Mouse (Mus musculus) frontal cortex, postnatal 25 days (tissue): ENCODE results near the gene Bet1l.

ENCODE experiments used
- DNase-seq, 2 experiments: peaks; one replicate each; pipeline ENCODE4 v3.0.0; 2022; ENCODE audit warnings: low spot score in 2 of 2

Bet1l gene

DNA sequence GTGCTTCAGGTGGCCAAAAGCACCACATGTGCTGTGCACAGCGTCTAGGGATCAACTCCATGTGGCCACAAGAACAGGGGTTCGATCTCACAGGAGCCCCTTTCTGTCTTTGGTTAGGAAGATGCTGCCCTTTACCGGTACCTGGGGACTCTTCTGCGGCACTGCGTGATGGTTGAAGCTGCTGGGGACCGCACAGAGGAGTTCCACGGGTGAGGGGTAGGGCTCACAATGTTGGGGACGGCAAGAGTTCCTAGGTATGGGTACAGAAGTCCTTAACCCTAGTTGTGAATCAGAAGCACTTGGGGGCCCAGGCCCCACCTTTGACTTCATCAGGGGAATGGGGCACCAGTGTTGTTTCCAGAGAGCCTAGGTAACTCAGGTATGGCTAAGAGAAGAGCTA lies 1.4 kb upstream of the Bet1l start:
- DNase-seq, result no peak

DNA sequence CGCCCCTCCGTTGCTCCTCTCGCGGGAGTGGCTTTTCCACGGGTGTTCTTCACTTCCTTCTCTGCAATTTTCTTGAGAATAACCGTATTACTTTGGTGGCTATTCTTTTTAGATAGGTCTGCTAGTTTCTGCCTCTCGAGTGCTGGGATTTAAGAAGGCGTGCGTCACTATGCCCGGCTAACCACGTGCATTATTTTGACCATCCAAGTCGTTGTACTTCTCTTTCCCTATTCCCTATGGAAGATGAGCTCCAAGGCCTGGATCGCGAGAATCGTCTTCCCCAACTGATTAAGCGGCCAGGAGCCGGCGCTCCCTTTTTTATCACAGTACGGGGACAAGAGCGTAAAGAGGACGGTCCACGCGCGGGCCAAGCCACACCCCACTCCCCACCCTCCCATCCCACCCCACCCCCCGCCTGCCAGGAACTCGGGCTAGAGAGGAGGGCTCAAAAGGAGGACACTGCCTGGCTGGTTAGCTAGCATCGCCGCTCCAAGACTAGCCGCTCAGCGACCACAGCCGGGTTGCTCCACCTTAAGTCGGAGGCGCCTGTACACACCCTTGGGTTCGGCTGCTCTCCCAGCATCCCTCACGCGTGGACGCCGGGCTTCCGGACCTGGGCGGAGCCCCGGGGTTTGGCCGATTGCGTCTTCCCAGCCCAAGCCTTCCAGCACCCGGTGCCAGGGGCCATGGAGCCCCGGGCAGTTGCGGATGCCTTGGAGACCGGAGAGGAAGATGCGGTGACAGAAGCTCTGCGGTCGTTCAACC lies 410 bp downstream of the Bet1l start, which contains the start of gene Ric8a:
Ric8a (plus strand) TSS at position 173 of the 765 bp plus-strand sequence.
- peak; percentile 69 to 82 for DNase-seq

DNA sequence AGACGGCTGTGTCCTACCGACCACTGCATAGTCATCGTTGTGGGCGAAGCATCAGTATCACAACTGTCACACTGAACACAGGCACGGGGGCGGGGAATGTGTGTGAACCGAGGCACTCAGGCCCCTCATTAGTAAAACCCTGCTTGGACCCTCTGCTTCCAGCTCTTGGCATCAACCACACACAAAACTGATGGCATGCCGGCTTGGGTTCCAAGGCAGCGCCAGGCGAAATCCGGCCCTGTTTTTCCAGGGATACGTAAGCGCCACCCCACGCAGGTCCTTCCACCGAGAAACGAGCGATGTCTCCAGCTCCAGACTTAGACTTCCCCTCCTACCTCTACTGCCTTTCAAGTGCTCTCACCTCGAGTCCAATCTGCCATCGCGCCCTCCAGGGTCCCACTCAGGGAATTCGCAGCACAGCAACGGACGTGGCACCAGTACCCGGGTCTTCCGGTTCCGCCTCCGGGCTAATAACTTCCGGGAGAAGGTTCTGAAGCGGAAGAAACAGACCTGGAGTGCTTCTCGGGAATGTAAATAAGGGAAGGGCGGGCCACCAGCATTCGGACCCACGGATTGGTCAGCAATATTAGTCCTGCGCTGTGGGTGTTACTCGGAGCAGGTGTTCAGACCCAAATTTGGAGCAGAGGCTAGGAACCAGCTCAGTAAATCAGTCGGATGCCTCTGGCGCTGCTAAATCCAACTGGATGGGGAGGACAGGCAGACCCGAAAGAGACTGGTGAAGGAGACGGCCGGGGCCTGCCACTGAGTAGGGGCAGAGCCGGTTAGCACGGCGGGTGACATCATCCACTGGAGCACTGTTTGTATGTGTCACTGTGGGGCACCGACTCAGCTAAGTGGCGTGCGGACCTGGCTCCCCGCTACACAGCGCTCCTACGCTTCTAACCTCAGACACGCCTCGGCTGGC lies 1.3 kb downstream of the Bet1l start, which contains the start of gene Gm45785:
Gm45785 (minus strand) TSS at position 472 of the 925 bp plus-strand sequence.
- DNase-seq, result peak; percentile 59 to 71

DNA sequence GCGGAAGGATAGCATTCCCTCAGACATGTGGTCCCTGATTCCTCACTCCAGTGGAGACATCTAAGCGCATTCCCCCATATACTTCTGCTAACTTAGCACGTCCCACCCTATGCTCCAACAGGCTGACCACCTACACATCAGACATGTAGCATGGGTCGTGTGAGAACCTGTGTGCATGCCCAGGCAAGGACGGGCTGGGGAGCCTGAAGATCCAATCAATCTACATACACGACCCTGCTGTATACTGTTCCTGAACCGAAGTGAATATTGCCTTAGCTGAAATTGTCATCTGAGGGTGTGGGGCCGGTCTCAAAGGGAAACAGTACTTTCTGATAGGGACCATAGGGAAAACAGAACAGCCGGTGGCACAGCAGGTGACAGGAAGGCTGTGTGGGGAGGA lies 2.2 kb downstream of the Bet1l start:
- no peak for DNase-seq

DNA sequence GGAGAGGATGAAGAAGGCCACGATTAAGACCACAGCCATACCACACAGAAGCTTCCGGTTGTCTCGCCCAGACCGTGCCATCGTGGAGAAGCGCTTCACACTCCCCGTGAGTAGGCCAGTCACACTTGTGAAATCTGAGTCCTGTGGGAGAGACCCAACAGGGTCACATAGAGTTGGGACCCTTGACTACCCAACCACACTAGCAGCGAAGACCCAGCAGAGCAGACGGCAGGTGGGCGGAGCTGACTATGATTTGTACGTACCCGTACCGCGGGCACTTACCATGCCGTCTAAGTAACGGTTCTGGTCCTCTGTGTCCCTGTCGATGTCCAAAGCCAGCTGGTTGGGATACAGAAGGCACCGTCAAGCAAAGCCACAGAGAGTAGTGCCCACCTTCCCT lies 2.9 kb downstream of the Bet1l start:
- no peak for DNase-seq

DNA sequence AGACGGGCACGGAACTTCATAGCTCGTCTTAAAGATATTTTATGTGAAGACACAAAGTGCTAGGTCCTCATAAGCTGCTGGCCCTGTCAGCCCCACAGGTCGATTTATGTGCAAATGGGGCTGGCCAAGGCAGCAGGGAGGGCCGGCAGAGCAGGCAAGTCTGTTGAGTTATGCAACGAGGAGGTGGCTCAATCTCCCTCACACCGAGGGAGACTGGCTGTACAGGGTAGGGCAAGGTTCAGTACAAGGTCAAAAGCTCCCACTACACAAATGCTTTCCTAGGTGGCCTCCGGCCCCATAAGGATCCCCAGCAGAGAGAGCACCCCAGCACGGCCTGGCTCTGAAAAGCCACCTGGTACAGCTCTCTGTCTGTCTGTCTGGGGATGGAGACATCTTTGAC lies 4.0 kb downstream of the Bet1l start:
- DNase-seq, result no peak

DNA sequence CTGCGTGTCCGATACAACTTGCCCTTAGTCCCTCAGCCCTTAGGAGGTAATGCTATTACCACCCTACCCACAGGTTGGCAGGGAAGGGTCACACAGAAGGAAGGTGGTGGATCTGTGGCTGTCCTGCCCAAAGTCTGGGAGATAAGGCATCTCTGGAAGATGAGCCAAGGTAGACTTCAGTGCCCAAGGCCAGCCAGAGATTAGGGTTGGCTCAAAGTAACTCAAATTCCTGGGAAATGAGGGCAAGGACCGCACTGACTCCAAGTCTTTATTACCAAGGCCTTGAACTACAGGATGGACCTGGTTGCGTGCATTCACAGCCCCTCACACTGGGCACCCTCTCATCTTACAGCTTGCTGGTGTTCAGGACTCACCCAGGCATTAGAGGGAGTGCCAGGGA lies 5.5 kb downstream of the Bet1l start:
- no peak for DNase-seq

DNA sequence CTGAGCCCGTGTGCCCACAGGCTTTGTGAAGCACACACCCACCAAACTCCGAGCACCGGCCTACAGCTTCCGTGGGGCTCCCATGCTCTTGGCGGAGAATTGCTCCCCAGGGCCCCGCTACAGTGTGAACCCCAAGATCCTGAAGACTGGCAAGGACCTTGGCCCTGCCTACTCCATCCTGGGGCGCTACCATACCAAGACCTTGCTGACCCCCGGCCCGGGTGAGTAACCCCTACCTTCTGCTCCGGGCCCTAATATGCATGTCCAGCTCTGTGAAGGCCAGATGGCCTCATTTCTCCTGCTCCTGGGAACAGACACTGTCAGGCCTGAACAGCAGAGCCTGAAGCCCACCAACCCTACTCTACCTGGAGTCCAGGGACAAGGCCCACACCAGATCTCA lies 8.8 kb downstream of the Bet1l start:
- DNase-seq, result no peak

DNA sequence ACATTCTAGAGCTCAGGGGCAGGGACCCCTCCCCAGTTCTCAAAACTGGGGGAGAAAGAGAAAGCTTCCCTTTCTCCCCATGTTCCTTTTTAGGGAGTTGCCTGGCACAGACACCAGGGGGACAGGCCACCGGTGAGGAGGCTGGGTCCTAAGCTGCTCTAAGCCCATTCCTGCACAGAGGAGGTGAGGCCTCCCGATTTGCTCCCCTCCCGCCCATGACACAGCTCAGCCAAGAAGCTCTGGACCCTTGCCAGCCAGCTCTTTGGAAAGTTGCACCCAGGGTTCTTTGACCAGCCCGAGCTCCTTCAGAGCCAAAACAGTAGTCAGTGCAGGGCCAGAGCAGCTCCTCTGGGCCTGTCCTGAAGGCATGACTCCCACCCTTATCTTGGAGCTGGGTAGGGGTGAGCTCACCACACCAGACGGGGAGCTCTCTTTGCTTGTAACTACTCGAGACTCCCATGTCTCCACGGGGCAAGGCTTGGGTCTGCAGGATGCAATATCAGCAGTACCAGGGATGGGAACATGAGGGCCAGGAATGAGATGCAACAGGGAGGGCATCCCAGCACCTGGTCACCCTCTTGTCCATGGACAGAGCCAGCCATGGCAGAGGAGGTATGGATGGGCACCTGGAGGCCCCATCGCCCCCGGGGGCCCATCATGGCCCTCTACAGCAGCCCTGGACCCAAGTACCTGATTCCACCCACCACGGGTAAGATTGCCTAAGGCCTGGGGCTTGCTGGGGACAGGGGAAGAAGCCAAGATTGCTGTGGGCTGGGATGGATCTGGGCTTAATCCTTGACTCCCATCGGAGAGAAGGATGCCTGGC lies 9.4 kb downstream of the Bet1l start, which contains the start of gene Odf3:
Odf3 (plus strand) TSS at position 51 of the 826 bp plus-strand sequence.
- no peak for DNase-seq

DNA sequence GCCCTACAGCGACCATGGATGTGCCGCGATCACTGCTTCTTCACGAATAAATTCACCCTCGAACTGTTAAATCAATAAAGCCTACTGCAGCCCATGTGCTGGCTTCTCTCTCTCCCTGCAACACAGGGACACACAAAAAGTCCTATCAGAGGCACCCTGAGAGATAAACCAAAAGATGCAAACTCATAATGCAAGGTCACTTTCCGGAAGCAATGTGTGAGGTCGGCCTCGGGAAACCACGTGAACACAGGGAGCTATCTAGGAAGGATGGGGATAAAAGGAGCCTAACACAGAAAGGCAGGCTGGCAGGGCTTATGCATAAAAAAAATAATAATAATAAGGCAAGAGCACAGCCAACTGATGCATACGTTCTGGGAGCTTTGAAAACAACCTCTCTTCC lies 10.7 kb downstream of the Bet1l start:
- DNase-seq, result no peak

DNA sequence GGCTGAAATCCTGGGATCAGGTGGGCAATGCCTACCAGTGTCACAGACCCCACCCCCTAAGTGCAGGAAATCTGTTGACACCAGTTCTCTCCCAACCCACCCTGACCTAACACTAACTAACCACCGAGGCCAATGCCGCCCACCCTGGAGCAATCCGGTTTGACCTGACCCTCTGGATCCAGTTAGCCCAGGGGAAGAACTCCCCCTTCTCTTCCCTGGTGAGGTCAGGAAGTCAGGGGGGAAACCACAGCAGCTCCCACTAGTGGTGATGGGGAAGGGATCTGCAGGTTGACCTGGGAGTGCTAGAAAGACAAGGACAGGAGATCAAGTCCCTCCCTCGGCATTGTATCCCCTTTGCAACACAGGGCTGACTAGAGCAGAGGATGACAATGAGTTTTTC lies 11.7 kb downstream of the Bet1l start:
- no peak for DNase-seq

DNA sequence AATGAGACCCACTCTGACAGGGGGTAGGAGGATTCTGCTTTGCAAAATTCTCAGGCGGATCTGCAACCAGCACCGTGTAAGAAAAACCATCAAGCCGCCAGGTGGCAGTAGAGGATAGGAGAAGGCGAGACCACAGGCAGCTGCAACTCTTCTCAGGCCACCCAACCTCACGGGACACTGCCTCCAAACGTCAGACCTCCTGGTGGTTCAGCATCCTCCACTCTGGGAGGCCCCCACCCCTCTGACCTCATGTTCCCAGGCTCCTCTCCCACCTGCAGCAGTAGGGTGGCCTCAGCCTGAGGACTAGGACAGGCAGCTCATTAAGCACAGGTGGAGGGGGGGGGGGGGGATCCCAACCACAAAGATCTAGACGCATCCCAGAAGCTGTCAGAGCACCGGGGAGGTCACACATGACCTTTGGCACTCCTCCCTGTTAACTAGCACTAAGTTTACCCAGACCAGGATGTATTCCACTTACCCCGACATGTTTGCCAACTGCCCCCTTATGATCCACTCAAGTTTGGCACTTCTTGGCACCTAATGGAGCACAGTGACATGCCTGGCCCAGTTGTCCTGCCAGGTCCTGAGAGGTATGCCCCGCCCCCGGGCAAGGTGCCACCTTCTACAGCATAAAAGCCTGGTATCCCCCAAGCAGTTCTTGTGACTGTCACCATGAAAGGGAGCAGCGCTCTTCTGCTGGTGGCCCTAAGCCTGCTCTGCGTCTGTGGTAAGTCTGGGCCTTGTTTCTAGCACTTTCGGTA lies 12.3 kb downstream of the Bet1l start, which contains the start of gene Scgb1c1:
Scgb1c1 (plus strand) TSS at position 643 of the 761 bp plus-strand sequence.
- peak; percentile 78 to 91 for DNase-seq

DNA sequence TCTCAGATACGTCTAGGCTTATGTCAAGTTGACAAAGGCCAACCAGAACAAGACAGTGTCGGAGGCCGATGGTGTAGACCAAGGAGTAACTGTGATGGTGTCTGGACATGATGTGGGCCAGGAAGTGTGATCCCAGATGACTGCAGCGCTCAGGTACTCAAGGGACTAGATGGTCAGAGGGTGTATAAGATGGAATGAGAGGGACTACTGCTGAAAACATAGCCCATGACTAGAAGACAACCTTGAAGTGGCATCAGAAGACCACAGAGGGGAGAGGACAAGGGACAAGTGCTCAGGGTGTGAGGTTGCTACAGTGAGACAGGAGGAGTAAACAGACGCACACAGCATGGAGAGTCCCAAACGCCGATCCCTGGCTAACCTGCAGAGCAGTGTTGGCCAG lies 13.6 kb downstream of the Bet1l start:
- no peak for DNase-seq

DNA sequence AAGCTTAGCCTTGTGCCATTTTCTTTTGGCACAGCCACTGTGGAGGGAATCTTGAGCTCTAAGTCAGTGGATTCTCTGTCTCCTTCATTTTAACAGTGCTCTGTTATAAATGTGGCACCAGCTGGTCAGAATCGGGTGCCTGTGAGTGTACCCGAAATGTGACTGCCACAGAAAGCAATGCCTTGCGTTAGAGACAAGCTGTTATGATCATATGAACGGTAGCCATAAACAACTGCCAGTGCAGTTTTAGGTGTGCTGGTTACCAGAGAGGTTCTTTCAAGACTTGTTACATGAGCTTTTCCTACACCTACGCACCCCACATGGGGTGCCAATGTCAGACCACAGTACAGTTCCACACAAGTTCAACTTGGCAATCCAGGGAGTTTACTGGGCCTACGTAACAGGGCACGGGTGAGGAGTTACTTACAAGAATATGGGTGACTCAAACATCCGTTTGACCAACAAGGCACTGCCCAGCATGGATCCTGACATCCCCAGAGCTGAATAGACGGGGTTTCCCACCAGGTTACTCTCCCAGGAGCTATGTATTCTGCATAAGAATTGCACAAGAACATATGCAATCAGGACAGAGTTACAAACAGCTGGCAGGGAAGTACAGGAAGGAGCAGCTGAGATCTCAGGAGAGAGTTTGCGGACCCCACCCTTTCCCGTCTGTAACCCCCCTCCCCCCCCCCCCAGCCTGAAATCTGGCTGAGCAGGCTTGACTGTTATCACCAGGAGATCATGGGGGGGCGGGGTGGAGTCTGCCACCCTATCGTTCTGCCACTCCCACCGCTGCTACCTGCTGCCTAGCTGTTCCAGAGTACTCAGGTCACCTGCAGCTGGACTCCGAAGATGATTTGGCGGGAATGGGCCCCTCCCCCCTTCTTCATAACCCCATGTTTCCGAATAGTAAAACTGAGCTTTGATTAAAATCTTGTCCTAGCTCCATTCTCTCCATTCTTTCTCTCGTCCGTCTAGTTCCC lies 16.3 kb downstream of the Bet1l start:
- DNase-seq, result no peak

DNA sequence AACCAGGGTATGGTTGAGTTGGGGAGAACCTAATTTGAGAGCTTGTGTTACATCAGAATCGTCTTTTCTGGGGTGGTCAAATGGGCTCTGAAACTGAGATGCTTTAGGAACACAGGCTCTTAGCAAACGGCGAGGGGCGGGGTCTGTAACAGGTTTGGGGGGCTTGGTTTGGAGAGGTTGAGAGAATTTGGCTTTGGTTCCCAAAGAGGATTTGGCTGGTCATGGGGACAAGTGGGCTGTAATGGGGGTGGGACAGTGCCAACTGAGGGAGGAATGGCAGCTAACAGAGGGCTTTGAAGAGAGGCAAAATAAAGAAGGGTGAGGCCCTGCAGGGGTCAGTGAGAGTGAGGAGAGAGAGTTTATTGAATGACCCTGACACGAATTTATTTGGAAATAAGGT lies 17.8 kb downstream of the Bet1l start:
- DNase-seq, result no peak

DNA sequence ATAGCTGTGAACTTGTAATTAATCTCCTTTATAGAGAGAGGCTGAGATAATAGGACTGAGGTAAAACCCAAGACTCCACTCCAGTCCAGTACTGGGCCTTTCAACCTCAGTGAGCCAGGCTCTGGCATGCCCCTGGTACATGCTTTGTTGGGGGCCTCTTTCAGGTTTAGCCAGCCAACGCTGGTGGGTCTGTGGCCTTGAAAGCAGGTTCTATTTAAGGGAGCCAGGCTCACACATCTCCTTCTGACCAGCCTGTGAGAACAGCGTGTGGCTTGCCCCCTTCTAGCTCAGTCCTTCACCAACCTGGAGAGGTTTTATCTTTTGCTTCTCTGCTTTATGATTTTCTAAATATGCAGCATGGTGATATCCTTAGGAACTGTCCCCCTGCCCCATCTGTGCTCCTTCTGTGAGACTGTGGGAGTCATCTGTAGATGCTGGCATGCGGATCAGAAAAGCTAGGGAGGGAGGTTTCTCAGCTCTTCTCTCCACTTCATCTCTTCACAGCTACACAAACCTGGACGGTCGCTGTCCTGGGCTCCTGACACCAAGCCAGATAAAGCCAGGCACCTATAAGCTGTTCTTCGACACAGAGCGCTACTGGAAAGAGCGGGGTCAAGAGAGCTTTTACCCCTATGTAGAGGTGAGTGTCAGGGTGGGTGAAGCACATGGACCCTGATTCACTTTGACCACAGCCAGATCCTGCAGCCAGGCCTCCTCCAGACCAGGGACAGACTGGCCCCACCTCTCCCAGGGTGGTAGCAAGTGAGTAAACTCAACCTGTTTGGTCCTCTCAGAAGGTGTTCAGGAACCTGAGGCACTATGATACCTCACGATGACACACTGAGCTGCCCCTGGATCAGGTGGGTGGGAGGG lies 20.9 kb downstream of the Bet1l start:
- no peak for DNase-seq

DNA sequence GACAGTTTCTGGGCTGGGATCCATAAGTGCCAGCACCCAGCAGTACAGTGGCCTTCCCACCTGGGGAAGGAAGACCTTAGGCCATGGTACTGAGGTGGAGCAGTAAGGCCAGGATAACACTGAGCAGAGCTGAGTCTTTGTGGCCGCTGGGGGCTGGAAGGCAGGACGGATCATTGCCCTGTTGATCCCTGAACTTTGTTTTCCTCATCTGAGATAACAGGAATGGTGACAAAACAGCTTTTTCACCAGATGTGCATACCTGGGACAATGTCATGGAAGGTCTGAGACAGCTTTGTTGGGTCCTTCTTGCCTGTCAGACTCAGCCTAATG lies 21.7 kb downstream of the Bet1l start:
- no peak for DNase-seq

DNA sequence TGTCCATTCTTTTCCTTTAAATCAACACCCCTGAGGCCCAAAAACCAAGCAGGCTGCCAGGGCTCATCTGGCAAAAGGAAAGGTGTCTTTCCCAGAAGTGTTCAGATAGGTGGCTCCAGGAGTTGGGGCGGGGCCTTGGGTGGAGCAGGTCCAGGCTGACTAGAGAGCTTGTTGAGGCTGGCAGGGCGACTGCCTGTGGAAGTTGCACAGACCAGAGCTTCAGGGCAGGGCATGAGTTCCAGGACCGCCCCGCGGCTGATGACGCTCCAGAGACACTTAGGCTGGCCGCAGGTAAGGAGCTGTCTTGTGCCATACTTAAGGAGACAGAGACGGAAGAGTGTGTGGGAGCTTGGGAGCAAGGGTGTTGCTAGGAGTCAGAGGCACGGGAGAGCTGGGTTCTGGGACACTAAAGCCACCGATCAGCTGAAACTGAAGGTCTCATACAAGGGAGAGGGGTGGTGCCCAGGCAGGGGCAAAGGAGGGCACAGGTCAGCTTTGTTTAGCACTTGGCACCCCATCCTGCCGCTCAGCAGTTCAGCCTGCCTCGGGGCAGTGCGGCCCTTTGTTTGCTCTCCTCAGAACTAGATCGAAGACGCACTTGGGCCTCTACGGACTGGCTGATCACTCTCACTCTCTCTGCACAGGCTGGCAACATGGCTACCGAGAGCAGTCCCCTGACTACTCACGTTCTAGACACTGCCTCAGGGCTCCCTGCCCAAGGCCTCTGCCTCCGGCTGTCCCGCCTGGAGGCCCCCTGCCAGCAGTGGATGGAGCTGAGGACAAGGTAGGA lies 22.2 kb downstream of the Bet1l start, which contains the start of gene Urah:
Urah (plus strand) TSS at position 51 of the 790 bp plus-strand sequence.
- DNase-seq, result no peak
